Mouse (Mus musculus) kidney, postnatal 0 days (tissue): ENCODE measurements around the gene BC067074. TPM values are rescaled to one million over a fixed set of nuclear protein-coding genes. Genes with fewer than 3 reads are reported as not detected.

Experiments used
- ATAC-seq: fragments of 200-750 bp; cut with Nextera tagmentation; replicated peaks from 2 replicates; pipeline ENCODE4 v1.8.0; 2017; ENCODE audit warnings: low read depth, moderate number of reproducible peaks, moderate TSS enrichment, moderate library complexity; ENCODE audit not compliant: low FRiP score
- DNase-seq: peaks from one replicate; pipeline ENCODE4 v3.0.0-alpha.2; 2016; ENCODE audit warnings: low spot score
- H3K27ac ChIP-seq: fragments of 300-500 bp; sonication (generic); 2 replicates; pipeline ENCODE4 v1.5.1; 2014; ENCODE audit warnings: mild to moderate bottlenecking
- H3K27me3 ChIP-seq: fragments of 300-500 bp; sonication (generic); 2 replicates; pipeline ENCODE4 v1.6.1; 2014; ENCODE audit warnings: low read length, mixed read lengths; ENCODE audit not compliant: insufficient read depth
- H3K36me3 ChIP-seq: fragments of 300-500 bp; sonication (generic); 2 replicates; pipeline ENCODE4 v1.6.1; 2014; ENCODE audit warnings: low read length, mixed read lengths; ENCODE audit not compliant: insufficient read depth
- H3K4me1 ChIP-seq: fragments of 300-500 bp; sonication (generic); replicated peaks from 2 replicates; pipeline ENCODE4 v1.6.1; 2014; ENCODE audit warnings: antibody characterized with exemption, low read length, mixed read lengths; ENCODE audit not compliant: insufficient read depth
- H3K4me2 ChIP-seq: fragments of 300-500 bp; sonication (generic); 2 replicates; pipeline ENCODE4 v1.6.1; 2014; ENCODE audit warnings: mild to moderate bottlenecking, low read length, moderate library complexity, mixed read lengths
- H3K4me3 ChIP-seq: fragments of 300-500 bp; sonication (generic); replicated peaks from 2 replicates; pipeline ENCODE4 v1.5.1; 2014; ENCODE audit warnings: low read depth, low read length
- H3K9ac ChIP-seq: fragments of 300-500 bp; sonication (generic); 2 replicates; pipeline ENCODE4 v1.6.1; 2014; ENCODE audit warnings: low read depth, low read length
- H3K9me3 ChIP-seq: fragments of 300-500 bp; sonication (generic); replicated peaks from 2 replicates; pipeline ENCODE4 v1.6.1; 2016; ENCODE audit warnings: low read length, inconsistent platforms, mixed read lengths
- CTCF ChIP-seq: IDR thresholded peaks from 2 replicates; pipeline ENCODE4 v1.5.1; 2016; ENCODE audit warnings: antibody characterized with exemption, low read depth, mild to moderate bottlenecking, moderate library complexity
- WGBS: fragments of 180-500 bp; shearing (Covaris S2); extraction: QIAGEN DNeasy Blood & Tissue Kit; methylation state at CpG from one replicate; pipeline ENCODE4 v1.1.7; 2014; 5-methylcytosine and 5-hydroxymethylcytosine counted together
- polyA plus RNA-seq: library from polyadenylated mRNA; unstranded; fragments of >200 nt; fragmentation: Nextera tagmentation; extraction: Ambion mirVana; gene quantifications from 2 replicates; pipeline ENCODE4 v1.2.1, GENCODE M21; 2015

BC067074 gene
- polyA plus RNA-seq, 1 experiment from 2014 or later, result 4.6 TPM

GRCm38 (mm10) chr13:113365976-113366375 lies 73.0 kb downstream of the BC067074 start:
- DNase-seq (no peak), ATAC-seq (no peak)
- 91% methylated on average over 10 of the region's 10 CpGs for WGBS
- TF ChIP-seq CTCF, result no peak
- Histone ChIP-seq H3K27me3 (no peaks in the 10 kb centered on the region), H3K36me3 (no peaks in the 10 kb centered on the region), H3K4me3 (no peak overlapping the region), H3K9ac (no peak overlapping the region), H3K9me3 (no peaks in the 10 kb centered on the region), H3K4me2 (no peak overlapping the region), H3K27ac (no peak overlapping the region), H3K4me1 (peaks cover 8% of the 10 kb centered on the region; the same call in 1 of the 2 replicates)

GRCm38 (mm10) chr13:113368931-113369579 lies 76.1 kb downstream of the BC067074 start:
- TF ChIP-seq CTCF, result peak; percentile 35; the same call in 1 of the 2 replicates
- Histone ChIP-seq H3K36me3 (no peaks in the 10 kb centered on the region), H3K4me1 (peaks cover 8% of the 10 kb centered on the region; the same call in 1 of the 2 replicates), H3K27me3 (no peaks in the 10 kb centered on the region), H3K9ac (no peak overlapping the region), H3K27ac (peak overlapping the region; percentile 15; the same call in 1 of the 2 replicates), H3K4me2 (peak overlapping the region; percentile 25; the same call in 1 of the 2 replicates), H3K4me3 (no peak overlapping the region), H3K9me3 (no peaks in the 10 kb centered on the region)
- 48% methylated on average over 13 of the region's 13 CpGs for WGBS
- DNase-seq (no peak), ATAC-seq (peak; percentile 92)

GRCm38 (mm10) chr13:113369622-113370021 lies 76.7 kb downstream of the BC067074 start:
- DNase-seq (no peak), ATAC-seq (peak; percentile 89)
- 73% methylated on average over 10 of the region's 10 CpGs for WGBS
- TF ChIP-seq CTCF, result no peak
- no peak overlapping the region for H3K4me2 ChIP-seq
- H3K27me3 ChIP-seq, result no peaks in the 10 kb centered on the region
- peaks cover 8% of the 10 kb centered on the region; the same call in 1 of the 2 replicates for H3K4me1 ChIP-seq
- H3K27ac ChIP-seq, result 0 out of 2 replicates have a peak overlapping the region, but pooled peaks have one; percentile 15
- no peaks in the 10 kb centered on the region for H3K36me3 ChIP-seq
- no peak overlapping the region for H3K4me3 ChIP-seq
- no peak overlapping the region for H3K9ac ChIP-seq
- H3K9me3 ChIP-seq, result no peaks in the 10 kb centered on the region

- Histone ChIP-seq H3K27me3 (no peaks in the 10 kb centered on the region), H3K27ac (no peak overlapping the region), H3K4me2 (no peak overlapping the region), H3K9me3 (no peaks in the 10 kb centered on the region), H3K9ac (no peak overlapping the region), H3K4me3 (no peak overlapping the region), H3K36me3 (no peaks in the 10 kb centered on the region), H3K4me1 (peaks cover 4% of the 10 kb centered on the region; the same call in 1 of the 2 replicates)
- no peak for TF ChIP-seq CTCF
- ATAC-seq (no peak), DNase-seq (no peak)
- WGBS, result 84% methylated on average over 12 of the region's 12 CpGs
These were observed 80.5 kb downstream of the BC067074 start for GRCm38 (mm10) chr13:113373291-113374083.

- Histone ChIP-seq H3K4me2 (no peak overlapping the region), H3K4me3 (no peak overlapping the region), H3K9ac (no peak overlapping the region), H3K27me3 (no peaks in the 10 kb centered on the region), H3K4me1 (peaks cover 1% of the 10 kb centered on the region; the same call in 1 of the 2 replicates), H3K9me3 (no peaks in the 10 kb centered on the region), H3K27ac (no peak overlapping the region), H3K36me3 (no peaks in the 10 kb centered on the region)
- 26% methylated on average over 2 of the region's 2 CpGs for WGBS
- ATAC-seq (no peak), DNase-seq (no peak)
- TF ChIP-seq CTCF, result no peak
These were observed 81.1 kb downstream of the BC067074 start for GRCm38 (mm10) chr13:113374084-113374405.

GRCm38 (mm10) chr13:113377631-113378030 lies 84.7 kb downstream of the BC067074 start:
- DNase-seq (no peak), ATAC-seq (no peak)
- Histone ChIP-seq H3K4me1 (no peaks in the 10 kb centered on the region), H3K4me3 (no peak overlapping the region), H3K27ac (no peak overlapping the region), H3K9me3 (no peaks in the 10 kb centered on the region), H3K9ac (no peak overlapping the region), H3K36me3 (no peaks in the 10 kb centered on the region), H3K27me3 (no peaks in the 10 kb centered on the region), H3K4me2 (no peak overlapping the region)
- WGBS, result 78% methylated on average over 7 of the region's 7 CpGs
- TF ChIP-seq CTCF, result no peak
